Mouse (Mus musculus) G1E (cell line): ENCODE results near the gene BC029722. TPM values are rescaled to one million over a fixed set of nuclear protein-coding genes. Genes with fewer than 3 reads are reported as not detected.

Source experiments
- ATAC-seq: 2 replicates; pipeline ENCODE4 v1.8.0; 2016; ENCODE audit warnings: mild to moderate bottlenecking; ENCODE audit not compliant: insufficient number of reproducible peaks, poor library complexity, low FRiP score, severe bottlenecking; ENCODE audit errors: extremely low read depth
- DNase-seq: peaks from one replicate; pipeline ENCODE4 v3.0.0; 2012; ENCODE audit warnings: low spot score
- H3K27me3 ChIP-seq: 2 replicates; pipeline ENCODE4 v1.6.1; 2012; ENCODE audit warnings: mild to moderate bottlenecking, low read length, inconsistent platforms; ENCODE audit not compliant: insufficient read depth
- H3K36me3 ChIP-seq: replicated peaks from 2 replicates; pipeline ENCODE3; 2012; ENCODE audit warnings: mild to moderate bottlenecking, inconsistent platforms
- H3K4me1 ChIP-seq: 2 replicates; pipeline ENCODE4 v1.6.1; 2012; ENCODE audit warnings: low read depth, low read length, inconsistent platforms, mixed read lengths; ENCODE audit not compliant: insufficient read depth
- H3K4me3 ChIP-seq: 2 replicates; pipeline ENCODE4 v1.5.1; 2012; ENCODE audit warnings: low read depth, mild to moderate bottlenecking, inconsistent platforms, low read length, moderate library complexity, mixed read lengths
- H3K9me3 ChIP-seq: replicated peaks from 2 replicates; pipeline ENCODE4 v1.6.1; 2012; ENCODE audit warnings: inconsistent platforms
- CTCF ChIP-seq: IDR thresholded peaks from 2 replicates; pipeline ENCODE4 v1.5.1; 2012; ENCODE audit warnings: low read depth, low read length, inconsistent platforms, mixed read lengths
- GATA1 ChIP-seq: IDR thresholded peaks from 2 replicates; pipeline ENCODE4 v1.6.1; 2012; ENCODE audit warnings: borderline replicate concordance, low read length, inconsistent platforms, mixed read lengths
- GATA2 ChIP-seq: IDR thresholded peaks from 2 replicates; pipeline ENCODE4 v1.6.1; 2012; ENCODE audit warnings: low read depth, low read length, inconsistent platforms, borderline replicate concordance
- POLR2AphosphoS5 ChIP-seq: IDR thresholded peaks from 2 replicates; pipeline ENCODE4 v1.6.1; 2012; ENCODE audit warnings: low read depth, low read length, inconsistent platforms; ENCODE audit not compliant: insufficient replicate concordance
- TAL1 ChIP-seq: conservative IDR thresholded peaks from 2 replicates; pipeline ENCODE4 v1.6.1; 2012; ENCODE audit warnings: low read depth, low read length, inconsistent platforms, mixed read lengths
- polyA plus RNA-seq: library from polyadenylated mRNA; stranded (reverse); fragments of >175 nt; gene quantifications from 2 replicates; pipeline ENCODE4 v1.2.3, GENCODE M21; 2012
- total RNA-seq, 2 experiments: library from RNA; stranded (forward) in 1 of 2; stranded (reverse) in 1 of 2; fragments of 200-1000 nt in 1 of 2; fragments of >200 nt in 1 of 2; fragmentation: Nextera tagmentation in 1 of 2; gene quantifications; 2 replicates each; pipeline ENCODE4 v1.2.3; 2014 to 2017

BC029722 gene
- total and polyA plus RNA-seq, 3 experiments, result 9.2 to 36.3 (median 19.0) TPM

- Histone ChIP-seq H3K27me3 (peaks cover 35% of the 10 kb centered on the region), H3K9me3 (no peaks in the 10 kb centered on the region), H3K4me3 (no peak overlapping the region), H3K36me3 (peaks cover 30% of the 10 kb centered on the region), H3K4me1 (peaks cover 29% of the 10 kb centered on the region)
- no peak for TF ChIP-seq GATA1
- TF ChIP-seq CTCF, result no peak
- no peak for TF ChIP-seq POLR2AphosphoS5
- TF ChIP-seq TAL1, result no peak
- DNase-seq (no peak), ATAC-seq (no peak)
Observed at GRCm38 (mm10) chr2:155814829-155815228, 4.4 kb downstream of the BC029722 start.

GRCm38 (mm10) chr2:155812637-155813036 is 6.6 kb downstream of the BC029722 start:
- ATAC-seq, result no peak
- peaks cover 18% of the 10 kb centered on the region for H3K36me3 ChIP-seq

DNA sequence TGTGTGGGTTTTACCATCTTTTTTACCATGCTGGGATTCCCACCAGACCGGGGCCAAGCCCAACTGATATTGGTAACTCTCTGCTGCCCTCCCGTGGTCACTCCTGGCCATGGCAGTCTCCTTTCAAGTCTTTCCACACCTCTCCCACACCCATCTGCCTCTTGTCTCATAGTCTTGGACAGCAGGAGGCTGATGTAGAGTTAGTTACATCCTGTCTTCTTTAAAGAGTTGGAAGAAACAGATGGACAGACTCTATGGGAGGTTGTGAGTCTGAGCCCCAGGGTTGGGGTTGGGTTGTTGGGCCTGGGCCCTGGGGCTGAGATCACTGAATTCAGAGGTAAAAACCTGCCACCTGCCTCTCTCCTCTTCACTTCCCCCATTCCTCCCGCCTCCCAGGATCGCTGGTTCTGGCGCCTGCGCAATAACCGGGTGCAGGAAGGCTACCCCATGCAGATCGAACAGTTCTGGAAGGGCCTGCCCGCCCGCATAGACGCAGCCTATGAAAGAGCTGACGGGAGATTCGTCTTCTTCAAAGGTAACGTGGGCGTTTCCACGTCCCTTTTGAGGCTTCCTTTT is 7.3 kb downstream of the BC029722 start:
- ATAC-seq, result no peak
- Histone ChIP-seq H3K9me3 (no peaks in the 10 kb centered on the region), H3K4me1 (peaks cover 3% of the 10 kb centered on the region; the same call in 1 of the 2 replicates), H3K27me3 (peaks cover 51% of the 10 kb centered on the region), H3K36me3 (peaks cover 10% of the 10 kb centered on the region), H3K4me3 (no peak overlapping the region)
- TF ChIP-seq GATA2 (no peak), CTCF (peak; percentile 97), TAL1 (no peak), GATA1 (no peak), POLR2AphosphoS5 (no peak)
- peak; percentile 79 for DNase-seq

More at GRCm38 (mm10) chr2:155812637-155813036, 6.6 kb downstream of the BC029722 start:
- TF ChIP-seq GATA1 (no peak), CTCF (no peak), TAL1 (no peak), POLR2AphosphoS5 (no peak), GATA2 (no peak)
- Histone ChIP-seq H3K9me3 (no peaks in the 10 kb centered on the region), H3K4me3 (no peak overlapping the region), H3K27me3 (peaks cover 46% of the 10 kb centered on the region), H3K4me1 (peaks cover 9% of the 10 kb centered on the region)
- DNase-seq, result no peak

- Histone ChIP-seq H3K4me3 (no peak overlapping the region), H3K4me1 (no peaks in the 10 kb centered on the region; the same call in 1 of the 2 replicates), H3K36me3 (no peaks in the 10 kb centered on the region), H3K27me3 (peaks cover 62% of the 10 kb centered on the region), H3K9me3 (no peaks in the 10 kb centered on the region)
- no peak for DNase-seq
- TF ChIP-seq GATA1, result no peak
- no peak for TF ChIP-seq CTCF
- no peak for TF ChIP-seq GATA2
- TF ChIP-seq TAL1, result no peak
- ATAC-seq, result no peak
Observed at GRCm38 (mm10) chr2:155809620-155810019, 9.6 kb downstream of the BC029722 start.

DNA sequence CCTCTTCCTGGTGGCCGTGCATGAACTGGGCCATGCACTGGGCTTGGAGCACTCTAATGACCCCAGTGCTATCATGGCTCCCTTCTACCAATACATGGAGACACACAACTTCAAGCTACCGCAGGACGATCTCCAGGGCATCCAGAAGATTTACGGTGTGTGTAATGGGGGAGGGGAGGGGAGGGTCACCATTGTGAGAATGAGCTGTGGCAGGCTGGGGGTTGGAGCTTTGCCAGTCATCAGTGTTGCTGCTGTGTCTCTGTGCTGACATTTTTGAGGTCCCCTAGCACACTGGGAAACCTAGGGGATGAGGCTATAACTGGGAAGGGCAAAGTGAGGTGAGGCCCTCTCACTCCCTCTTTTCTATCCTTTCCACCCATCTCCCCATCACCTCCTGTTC is 11.8 kb downstream of the BC029722 start:
- H3K4me1 ChIP-seq, result no peaks in the 10 kb centered on the region; the same call in 1 of the 2 replicates

DNA sequence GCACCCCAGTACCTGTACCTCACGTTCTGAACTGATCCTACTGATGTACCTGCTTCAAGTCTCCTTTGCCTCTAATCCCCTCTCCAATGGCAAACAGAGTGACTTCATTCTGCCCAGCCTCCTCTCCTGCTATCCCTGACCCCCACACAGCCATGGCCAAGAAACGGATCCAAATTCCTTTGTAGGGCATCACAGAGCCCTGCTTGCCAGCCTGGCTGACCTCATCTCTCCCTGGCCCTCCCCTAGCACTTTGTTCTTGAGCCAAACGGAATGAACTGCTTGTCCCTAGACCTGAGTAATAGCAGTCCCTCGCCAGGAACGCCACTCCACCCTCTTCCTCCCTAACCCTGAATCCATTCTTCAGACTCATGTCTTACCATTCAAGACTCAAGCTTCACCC is 12.7 kb downstream of the BC029722 start:
- ATAC-seq, result no peak
- TF ChIP-seq TAL1 (no peak), GATA1 (no peak)
- Histone ChIP-seq H3K36me3 (no peaks in the 10 kb centered on the region), H3K4me1 (no peaks in the 10 kb centered on the region; the same call in 1 of the 2 replicates), H3K4me3 (no peak overlapping the region), H3K9me3 (no peaks in the 10 kb centered on the region), H3K27me3 (peaks cover 59% of the 10 kb centered on the region)
- no peak for DNase-seq

More for the DNA sequence above, 11.8 kb downstream of the BC029722 start:
- H3K9me3 ChIP-seq, result no peaks in the 10 kb centered on the region
- peaks cover 57% of the 10 kb centered on the region for H3K27me3 ChIP-seq
- no peak for ATAC-seq
- TF ChIP-seq GATA2 (no peak), CTCF (no peak), TAL1 (no peak), GATA1 (no peak), POLR2AphosphoS5 (no peak)
- no peak overlapping the region for H3K4me3 ChIP-seq
- no peak for DNase-seq
- H3K36me3 ChIP-seq, result no peaks in the 10 kb centered on the region

- DNase-seq (no peak), ATAC-seq (no peak)
- no peak overlapping the region for H3K4me3 ChIP-seq
- no peak for TF ChIP-seq POLR2AphosphoS5
- no peak for TF ChIP-seq GATA2
- no peak for TF ChIP-seq CTCF
- no peak for TF ChIP-seq GATA1
- TF ChIP-seq TAL1, result no peak
- H3K4me1 ChIP-seq, result no peaks in the 10 kb centered on the region; the same call in 1 of the 2 replicates
- H3K36me3 ChIP-seq, result no peaks in the 10 kb centered on the region
- no peaks in the 10 kb centered on the region for H3K9me3 ChIP-seq
- H3K27me3 ChIP-seq, result peaks cover 61% of the 10 kb centered on the region
Observed at GRCm38 (mm10) chr2:155805925-155806255, 13.3 kb downstream of the BC029722 start.
